Mouse (Mus musculus) urinary bladder, postnatal 4 days (tissue): Measurements from ENCODE around the gene Rab2b.
A peak's percentile ranks its signal among the peaks of the same experiment; 100 is the strongest.

Experiments used
- DNase-seq, 2 experiments: peaks; one replicate each; pipeline ENCODE4 v3.0.0; 2021 to 2022; ENCODE audit warnings: low spot score in 2 of 2

Gene Rab2b

DNA sequence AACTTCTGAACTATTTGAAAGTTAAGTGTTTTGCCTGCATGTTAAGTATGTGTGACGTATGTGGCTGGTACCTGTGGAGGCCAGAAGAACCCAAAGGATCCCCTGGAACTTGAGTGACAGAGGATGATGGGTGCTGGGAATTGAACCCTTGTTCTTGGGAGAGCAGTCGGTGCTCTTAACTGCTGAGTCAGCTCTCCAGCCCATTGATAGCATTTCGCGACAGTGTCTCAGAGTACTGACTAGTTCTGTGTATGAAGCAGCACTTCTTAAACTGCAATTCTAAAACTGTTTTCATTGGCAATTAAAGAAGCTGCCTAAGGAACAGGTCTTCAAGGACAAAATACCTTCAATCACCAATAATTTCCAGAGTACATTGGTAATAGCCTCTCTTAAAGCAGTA, 2.1 kb downstream of the Rab2b start:
- no peak for DNase-seq

DNA sequence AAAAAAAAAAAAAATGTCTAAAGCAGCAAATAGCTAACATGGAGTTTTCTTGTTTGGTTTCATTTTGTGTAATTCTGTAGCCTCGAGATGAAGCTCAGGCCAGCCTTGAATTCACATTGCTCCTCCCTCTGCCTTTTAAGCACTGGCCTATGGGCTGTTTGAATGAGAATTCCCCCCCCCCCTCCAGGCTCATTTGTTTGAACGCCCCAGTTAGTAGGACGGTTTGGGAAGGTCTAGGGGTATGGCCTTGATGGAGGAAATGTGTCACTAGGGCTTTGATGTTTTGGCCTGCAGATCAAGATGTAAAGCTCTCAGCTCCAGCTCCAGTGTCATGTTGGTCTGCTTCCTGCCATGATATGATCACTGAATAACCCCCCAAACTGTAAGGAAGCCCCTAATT, 6.6 kb downstream of the Rab2b start:
- DNase-seq: no peak

DNA sequence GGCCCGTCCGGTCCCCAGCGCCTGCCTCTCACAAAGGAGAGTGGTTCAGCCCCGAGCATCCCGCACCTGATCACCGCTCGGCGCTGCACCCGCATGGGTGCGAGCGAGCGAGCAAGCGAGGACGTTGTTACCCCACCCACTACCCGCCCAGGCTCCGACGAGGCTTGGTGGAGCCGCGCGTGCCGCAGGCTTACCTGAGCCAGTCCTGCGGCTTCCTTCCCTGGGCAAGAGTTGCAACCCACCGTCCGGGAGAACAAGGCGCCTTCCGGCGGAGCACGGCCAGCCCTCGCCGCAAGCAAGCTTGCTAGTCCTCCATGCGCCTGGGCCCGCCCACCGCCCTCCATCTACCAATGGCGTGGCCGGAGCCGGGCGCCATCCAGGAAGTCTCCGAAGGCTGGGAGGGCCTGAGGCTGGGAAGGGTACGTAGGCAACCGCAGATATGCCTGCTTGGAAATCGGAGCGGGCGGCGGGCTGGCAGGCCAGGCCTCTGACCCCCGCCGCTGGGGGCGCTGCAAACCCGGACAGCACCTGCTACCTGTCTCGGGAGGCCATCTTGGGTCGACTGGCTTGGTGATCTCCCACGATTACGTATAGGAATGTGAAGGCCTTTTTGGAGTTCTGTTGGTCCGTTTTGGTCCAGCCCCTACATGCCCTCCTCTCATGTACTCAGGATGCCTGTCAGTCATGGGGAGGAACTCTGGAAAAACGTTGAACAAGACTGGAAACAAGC, 21.7 kb downstream of the Rab2b start, which contains the start of gene Chd8:
Gene Chd8 (minus strand): TSS at position 297 of the 730 bp plus-strand sequence.
- DNase-seq: peak; percentile 96 to 98

DNA sequence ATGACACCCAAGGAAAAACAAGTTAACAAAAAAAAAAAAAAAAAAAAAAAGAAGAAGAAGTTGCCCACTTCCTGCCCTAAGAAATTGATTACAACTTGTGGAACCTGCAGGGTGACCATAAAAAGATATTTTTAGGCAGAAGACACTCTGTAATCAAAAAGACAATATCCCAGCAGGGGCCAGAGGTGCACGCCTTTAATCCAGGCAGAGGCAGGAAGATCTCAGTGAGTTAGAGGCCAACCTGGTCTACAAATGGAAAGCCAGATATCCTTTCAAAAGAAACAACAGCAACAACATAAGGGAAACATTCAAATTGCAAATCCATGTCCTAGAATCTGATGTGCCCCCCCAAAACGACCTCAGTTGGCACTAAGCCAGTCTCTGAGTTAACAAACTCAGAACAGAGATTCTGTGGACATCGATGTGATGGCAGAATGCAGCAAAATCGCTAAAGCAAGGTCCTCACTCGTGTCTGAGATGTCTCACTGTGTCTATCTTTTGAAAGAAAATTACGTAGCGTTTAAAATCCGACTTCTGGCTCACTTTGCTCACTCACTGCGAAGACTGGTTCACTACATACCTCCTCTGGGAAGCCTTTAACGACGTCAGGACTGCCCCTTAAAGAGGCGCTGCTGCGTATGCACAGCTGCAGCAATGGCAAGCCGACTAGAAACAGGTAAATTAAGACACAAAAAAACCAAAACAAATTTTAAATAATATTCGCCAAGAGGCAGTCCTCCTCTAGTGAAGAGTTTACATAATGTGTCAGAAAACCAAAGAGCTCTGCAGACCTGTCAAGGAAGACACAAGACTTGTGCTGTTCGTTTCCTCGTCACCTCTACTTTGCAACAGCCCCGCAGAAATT, 22.8 kb downstream of the Rab2b start:
- DNase-seq: no peak

DNA sequence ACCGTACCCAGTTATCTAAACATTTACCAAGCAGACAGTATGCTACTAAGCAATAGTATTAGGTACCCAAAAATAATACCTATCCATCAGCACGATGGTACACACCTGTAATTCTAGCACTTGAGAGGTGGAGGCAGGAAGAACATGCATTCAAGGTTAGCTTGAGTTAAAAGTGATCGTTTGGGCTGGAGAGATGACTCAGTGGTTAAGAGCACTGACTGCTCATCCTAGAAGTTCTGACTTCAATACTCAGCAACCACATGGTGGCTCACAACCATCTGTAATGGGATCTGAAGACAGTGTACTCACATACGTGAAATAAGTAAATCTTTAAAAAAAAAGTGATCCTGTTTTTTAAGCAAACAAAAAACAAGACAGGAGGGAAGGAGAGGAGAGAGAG, 33.2 kb downstream of the Rab2b start:
- no peak for DNase-seq

DNA sequence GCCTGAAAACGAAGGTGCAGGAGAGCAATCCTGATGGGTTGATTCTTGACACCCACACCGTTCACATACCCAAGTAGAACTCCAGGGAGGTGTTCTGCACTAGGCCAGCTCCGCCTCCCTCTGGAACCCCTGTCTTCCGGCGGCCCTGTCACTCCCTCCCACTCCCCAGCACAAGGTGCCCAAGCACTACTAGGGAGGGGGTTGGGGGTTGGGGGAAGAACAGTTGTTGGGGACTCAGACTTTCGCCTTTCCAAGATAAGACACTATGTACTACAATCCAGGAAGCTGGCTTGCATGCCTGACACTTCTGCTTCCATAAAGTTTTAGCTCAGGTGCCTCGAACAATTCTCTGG, 34.7 kb downstream of the Rab2b start:
- no peak for DNase-seq

DNA sequence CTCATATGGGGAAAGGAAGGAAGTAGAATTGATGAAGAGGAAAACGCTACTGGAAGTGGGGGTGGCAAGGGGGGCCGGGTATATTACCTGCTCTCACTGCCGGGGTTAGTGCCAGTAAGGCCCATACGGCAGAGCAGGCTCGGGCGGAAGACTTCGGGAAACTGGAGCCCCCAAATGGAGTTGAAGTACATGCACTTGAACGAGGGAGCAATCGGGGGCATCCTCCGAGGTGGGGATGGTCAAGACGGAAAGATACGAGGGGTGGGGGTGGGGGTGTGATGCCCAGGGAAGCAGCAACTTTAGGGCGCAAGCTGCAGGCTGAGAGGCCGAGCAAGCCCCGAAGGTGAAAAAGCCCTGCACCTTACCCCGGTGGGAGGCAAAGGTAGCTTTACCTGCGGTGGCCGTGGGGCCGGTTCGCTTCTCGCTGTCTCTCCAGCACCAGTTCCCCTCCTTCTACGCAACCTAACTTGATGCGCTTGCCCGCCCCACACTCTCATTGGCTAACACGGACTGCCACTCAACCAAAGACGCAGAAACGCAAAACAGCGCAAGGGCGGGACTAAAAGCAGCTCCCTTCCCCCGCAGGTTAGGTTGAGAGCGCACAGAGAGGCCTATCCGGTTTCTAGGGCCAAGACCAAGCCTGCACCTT, 35.2 kb downstream of the Rab2b start:
- peak; percentile 98 to 100 for DNase-seq

DNA sequence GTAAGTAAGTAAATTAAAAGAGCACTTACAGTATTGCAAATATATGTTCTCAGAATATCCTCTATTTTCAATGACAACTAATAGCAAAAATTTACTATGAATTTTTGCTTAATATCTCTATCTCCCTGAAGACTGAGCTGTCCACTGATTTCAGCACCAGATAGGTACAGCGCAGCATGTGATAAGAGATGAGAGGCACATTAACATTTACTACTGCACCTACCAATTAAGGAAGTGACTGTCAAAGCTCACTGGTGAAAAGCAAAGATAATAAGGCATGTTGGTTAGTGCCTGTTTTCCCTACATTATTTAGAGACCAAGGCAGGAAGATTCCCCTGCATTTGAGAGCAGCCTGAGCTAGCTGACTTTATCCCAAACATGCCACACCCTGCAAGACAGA, 43.1 kb downstream of the Rab2b start:
- no peak for DNase-seq

DNA sequence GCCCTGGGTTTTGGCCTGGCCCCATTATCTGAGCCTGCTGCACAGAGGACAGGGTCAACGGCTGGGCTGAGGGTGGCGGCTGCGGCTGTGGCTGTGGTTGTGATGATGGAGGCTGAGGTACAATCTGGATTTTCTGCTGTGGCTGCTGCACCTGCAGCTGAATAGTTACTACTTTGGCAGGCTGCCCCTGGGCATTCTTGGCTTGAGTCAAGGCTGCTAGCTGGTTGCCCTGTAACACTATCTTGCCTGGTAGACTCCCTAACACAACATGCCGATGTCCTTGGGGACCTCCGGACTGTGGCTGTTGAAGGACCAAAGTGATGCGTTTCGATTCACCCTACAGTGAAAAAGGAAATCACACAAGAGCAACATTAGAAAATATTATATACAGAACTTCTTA, 44.2 kb downstream of the Rab2b start:
- peak in 1 of 2 experiments; percentile 23 for DNase-seq

DNA sequence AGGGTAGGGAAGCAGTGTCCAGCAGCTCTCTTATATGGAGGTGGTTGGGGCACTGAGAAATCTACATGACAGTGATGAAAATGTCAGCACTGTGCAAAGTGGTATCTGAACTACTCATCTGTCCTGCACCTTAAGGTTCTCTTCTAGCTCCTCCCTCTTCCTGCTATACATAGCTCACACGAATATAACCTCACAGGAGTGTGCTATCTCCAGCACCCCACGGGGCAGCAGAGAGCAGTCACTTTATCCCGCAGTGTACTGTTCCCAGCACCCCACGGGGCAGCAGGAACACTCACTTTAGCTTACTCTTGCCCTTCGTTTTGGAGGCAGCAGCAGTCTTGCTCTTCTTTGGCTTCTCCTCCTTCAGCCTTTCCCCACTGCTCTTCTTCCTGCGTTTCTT, 47.1 kb downstream of the Rab2b start:
- DNase-seq: no peak

DNA sequence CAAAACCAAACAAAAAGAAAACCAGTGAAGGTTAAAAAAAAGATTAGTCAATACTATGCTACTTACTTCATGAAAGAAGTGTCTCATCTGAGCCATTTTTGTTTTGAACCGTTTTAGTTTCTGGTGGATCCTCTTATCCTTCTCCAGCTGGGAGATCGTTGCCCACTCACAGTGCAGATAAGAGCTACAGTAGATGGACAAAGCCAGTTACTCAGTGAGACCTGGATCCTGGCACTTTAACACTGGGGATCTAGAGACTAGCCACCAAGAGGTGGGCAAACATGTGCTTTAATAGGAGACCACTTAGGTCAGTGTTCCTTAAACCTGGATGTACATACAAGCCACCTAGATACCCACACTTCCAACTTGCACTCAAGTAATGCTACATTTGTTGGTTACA, 53.4 kb downstream of the Rab2b start:
- DNase-seq: no peak

DNA sequence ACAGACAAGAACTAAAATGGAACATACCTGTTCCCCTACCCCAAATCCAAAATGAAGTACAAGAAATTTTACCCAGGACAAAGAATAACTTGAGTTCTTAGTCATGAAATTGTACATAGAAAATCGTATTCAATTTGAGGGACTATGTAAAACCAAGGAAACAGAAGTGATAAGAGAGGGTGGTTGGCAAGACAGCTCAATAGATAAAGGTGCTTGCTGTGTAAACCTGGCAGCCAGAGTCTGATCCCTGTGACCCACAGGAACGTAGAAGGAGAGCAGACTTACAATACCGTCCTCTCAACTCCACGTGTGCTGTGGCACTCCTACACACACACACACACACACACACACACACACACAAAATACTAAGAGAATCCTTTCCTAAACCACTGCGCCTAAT, 62.1 kb downstream of the Rab2b start:
- no peak for DNase-seq
